ENCODE assay signal across 20 mouse cellular contexts in the genomic region with DNA sequence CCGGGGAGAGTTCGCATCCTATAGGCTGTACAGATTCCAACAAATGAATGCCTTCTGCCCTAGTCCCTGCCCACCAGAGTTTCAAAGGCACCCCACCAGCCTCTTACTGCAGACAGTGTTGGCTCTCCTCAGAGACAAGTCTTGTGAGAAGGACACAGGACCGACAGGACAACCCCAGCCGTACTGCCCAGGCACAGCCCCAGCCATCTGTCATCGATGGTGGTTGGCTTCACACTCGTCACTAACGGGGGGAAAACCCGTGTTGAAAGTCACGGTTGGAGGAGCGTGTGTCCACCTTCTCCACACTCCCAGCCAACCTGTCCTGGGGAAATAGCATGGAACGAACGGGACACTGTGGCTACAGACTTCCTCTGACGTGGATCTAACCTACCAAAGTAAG. TPM values are rescaled to one million over a fixed set of nuclear protein-coding genes. Genes with fewer than 3 reads are reported as not detected.
"Had no signal": no experiment of that assay in that cellular context is flagged by ENCODE, and none has a peak within 500 bp of the region (broad histone marks: within the 10 kb centered on the region; RNA-seq: fewer than 3 reads in every experiment).

No protein-coding gene starts in this region.

- H3K27me3 ChIP-seq: neural tube, embryonic 15.5 days; stomach, embryonic 15.5 days had no signal

- H3K27ac ChIP-seq: neural tube, embryonic 13.5 days; neural tube, embryonic 15.5 days; stomach, embryonic 15.5 days; stomach, postnatal 0 days had no signal

- H3K9ac ChIP-seq: neural tube, embryonic 13.5 days; neural tube, embryonic 15.5 days; stomach, embryonic 15.5 days had no signal

- DNase-seq: retina, postnatal 1 day; right cerebral cortex, adult 18-20 months; right cerebral cortex, postnatal 14 days; right cerebral cortex, postnatal 25 days; right cerebral cortex, postnatal 4 days; spleen, adult 18-20 months; thymus, adult 18-20 months; thymus, adult 2 months; thymus, postnatal 14 days; thymus, postnatal 25 days; thymus, postnatal 36 days; thymus, postnatal 4 days had no signal

- H3K36me3 ChIP-seq: neural tube, embryonic 13.5 days; neural tube, embryonic 15.5 days; stomach, embryonic 15.5 days had no signal

- H3K4me3 ChIP-seq: neural tube, embryonic 13.5 days; neural tube, embryonic 15.5 days; stomach, embryonic 15.5 days had no signal

- H3K4me1 ChIP-seq: neural tube, embryonic 13.5 days; neural tube, embryonic 15.5 days; stomach, embryonic 15.5 days had no signal

RNA-seq across cellular contexts. Expression of a gene that starts 19.2 kb away (rescaled TPM):
- total RNA-seq: neutrophil, adult 5-6 weeks had no signal
- polyA plus RNA-seq: small intestine, adult 2 months; stomach, embryonic 14.5 days; testis, adult 2 months had no signal
